Mouse (Mus musculus): ENCODE results near the gene Gm28041. TPM values are rescaled to one million over a fixed set of nuclear protein-coding genes. Genes with fewer than 3 reads are reported as not detected.
"Not testable (repeated sequence)": the region's sequence is repeated elsewhere in the genome, so short reads cannot be mapped to it uniquely, and the experiment has no call there.

The Gm28041 gene
- total and polyA plus RNA-seq, 3 experiments: 0.18 to 0.23 TPM; not detected in 1

DNA sequence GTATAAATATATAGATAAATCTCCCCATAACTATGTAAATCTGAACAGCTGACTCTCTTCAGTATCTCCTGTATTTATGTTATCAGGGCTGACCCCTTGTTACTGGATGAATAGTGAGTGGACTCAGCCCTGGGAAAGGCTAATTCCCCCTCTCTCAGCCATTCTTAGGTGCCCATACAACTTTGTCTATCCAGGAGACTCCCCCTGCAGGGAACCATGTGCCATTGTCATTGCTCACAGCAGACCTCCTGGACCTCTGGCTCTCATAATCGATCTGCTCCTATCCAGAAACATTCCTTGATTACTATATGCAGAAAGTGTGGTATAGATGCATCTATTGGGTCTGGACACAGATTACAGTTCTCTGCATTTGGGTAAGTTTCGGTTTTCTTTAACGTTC lies 41.3 kb upstream of the Gm28041 start:
- DNase-seq (ENCODE audit: low read depth, low spot score): no peak
- no peak for TF ChIP-seq MYC (IDR thresholded peaks at IDR 0.05; ENCODE audit: low read depth, low read length)
- no peak for TF ChIP-seq POLR2A (IDR thresholded peaks at IDR 0.05; ENCODE audit: control insufficient read depth in 1 of 2, insufficient read depth in 1 of 2, low read depth in 1 of 2, low read length in 2 of 2, poor library complexity in 1 of 2)
- TF ChIP-seq UBTF (IDR thresholded peaks at IDR 0.05; ENCODE audit: borderline replicate concordance, insufficient read depth, low read depth, low read length): no peak
- no peak for TF ChIP-seq MAFK (IDR thresholded peaks at IDR 0.05; ENCODE audit: borderline replicate concordance, low read depth, low read length)
- TF ChIP-seq E2F4 (IDR thresholded peaks at IDR 0.05; ENCODE audit: borderline replicate concordance, low read depth, low read length): no peak
- TF ChIP-seq ELF1 (IDR thresholded peaks at IDR 0.05; ENCODE audit: low read depth, low read length): no peak
- no peak for TF ChIP-seq GABPA (IDR thresholded peaks at IDR 0.05; ENCODE audit: low read depth, low read length)
- no peak for TF ChIP-seq CTCF (IDR thresholded peaks at IDR 0.05 in 2 of 3, conservative IDR thresholded peaks at IDR 0.05 in 1 of 3; ENCODE audit: control insufficient read depth in 1 of 3, insufficient read depth in 1 of 3, low read depth in 2 of 3, low read length in 3 of 3, poor library complexity in 1 of 3, severe bottlenecking in 1 of 3)
- no peak for TF ChIP-seq NRF1 (IDR thresholded peaks at IDR 0.05; ENCODE audit: insufficient read depth, low read depth, low read length, poor library complexity, severe bottlenecking)
- TF ChIP-seq KAT2A (conservative IDR thresholded peaks at IDR 0.05; ENCODE audit: low read depth, low read length): no peak
- TF ChIP-seq GATA1 (IDR thresholded peaks at IDR 0.05; ENCODE audit: low read depth, low read length): no peak
- no peak for TF ChIP-seq ZKSCAN1 (IDR thresholded peaks at IDR 0.05; ENCODE audit: low read depth, low read length)
- no peak for TF ChIP-seq MYB (IDR thresholded peaks at IDR 0.05; ENCODE audit: low read depth, low read length)
- TF ChIP-seq EP300 (IDR thresholded peaks at IDR 0.05; ENCODE audit: low read depth in 1 of 2, low read length in 2 of 2): no peak
- TF ChIP-seq SIN3A (IDR thresholded peaks at IDR 0.05; ENCODE audit: low read length): no peak
- TF ChIP-seq ZC3H11A (IDR thresholded peaks at IDR 0.05; ENCODE audit: low read depth, low read length): no peak
- no peak for TF ChIP-seq POLR2AphosphoS2 (IDR thresholded peaks at IDR 0.05; ENCODE audit: low read length)
- TF ChIP-seq POLR2AphosphoS5 (IDR thresholded peaks at IDR 0.05; ENCODE audit: borderline replicate concordance, low read depth, low read length): no peak
- TF ChIP-seq SMC3 (IDR thresholded peaks at IDR 0.05; ENCODE audit: low read depth, low read length): no peak
- H3K4me1 ChIP-seq (ENCODE audit: control insufficient read depth in 1 of 2, insufficient read depth in 2 of 2, low read length in 2 of 2): no peaks in the 10 kb centered on the region
- H3K36me3 ChIP-seq (ENCODE audit: control insufficient read depth in 1 of 2, insufficient read depth in 2 of 2, low read length in 2 of 2): no peaks in the 10 kb centered on the region
- no peak overlapping the region for H3K9ac ChIP-seq (ENCODE audit: control insufficient read depth, low read depth, low read length, poor library complexity, severe bottlenecking)
- H3K27me3 ChIP-seq (ENCODE audit: control insufficient read depth in 1 of 2, insufficient read depth in 2 of 2, low read length in 2 of 2): no peaks in the 10 kb centered on the region
- no peak overlapping the region for H3K27ac ChIP-seq (ENCODE audit: control insufficient read depth, low read depth, low read length)
- no peak overlapping the region for H3K4me3 ChIP-seq (ENCODE audit: control insufficient read depth in 1 of 2, insufficient read depth in 1 of 2, low read depth in 2 of 2, low read length in 2 of 2)
- no peaks in the 10 kb centered on the region for H3K9me3 ChIP-seq (replicated peaks; ENCODE audit: insufficient read depth, low read length)
- no peaks in the 10 kb centered on the region for H3K79me2 ChIP-seq (ENCODE audit: control insufficient read depth, insufficient read depth, low read length, poor library complexity)

DNA sequence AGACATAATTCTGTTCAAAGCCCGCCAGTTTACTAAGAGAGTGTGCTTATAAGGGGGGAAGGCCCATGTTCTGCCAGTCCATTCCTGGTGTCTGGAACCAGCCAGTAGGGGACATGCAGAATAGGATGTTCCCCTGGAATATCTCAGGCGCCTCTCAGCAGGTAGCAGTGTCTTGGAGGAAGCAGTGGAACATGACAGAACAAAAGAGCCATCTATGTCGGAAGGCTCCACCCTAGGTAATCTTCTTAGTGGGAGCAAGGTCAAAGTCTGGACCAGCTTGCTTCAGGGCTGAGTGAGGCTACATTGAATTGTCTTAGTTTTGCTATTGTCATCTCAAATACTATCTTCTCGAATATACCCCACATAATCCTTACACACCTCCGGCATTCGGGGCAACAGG lies 40.2 kb upstream of the Gm28041 start:
- H3K9me3 ChIP-seq (replicated peaks; ENCODE audit: insufficient read depth, low read length): no peaks in the 10 kb centered on the region
- H3K36me3 ChIP-seq (ENCODE audit: control insufficient read depth in 1 of 2, insufficient read depth in 2 of 2, low read length in 2 of 2): no peaks in the 10 kb centered on the region
- no peaks in the 10 kb centered on the region for H3K27me3 ChIP-seq (ENCODE audit: control insufficient read depth in 1 of 2, insufficient read depth in 2 of 2, low read length in 2 of 2)
- no peaks in the 10 kb centered on the region for H3K79me2 ChIP-seq (ENCODE audit: control insufficient read depth, insufficient read depth, low read length, poor library complexity)
- no peaks in the 10 kb centered on the region for H3K4me1 ChIP-seq (ENCODE audit: control insufficient read depth in 1 of 2, insufficient read depth in 2 of 2, low read length in 2 of 2)
- no peak overlapping the region for H3K9ac ChIP-seq (ENCODE audit: control insufficient read depth, low read depth, low read length, poor library complexity, severe bottlenecking)
- H3K4me3 ChIP-seq (ENCODE audit: control insufficient read depth in 1 of 2, insufficient read depth in 1 of 2, low read depth in 2 of 2, low read length in 2 of 2): no peak overlapping the region
- no peak overlapping the region for H3K27ac ChIP-seq (ENCODE audit: control insufficient read depth, low read depth, low read length)
- TF ChIP-seq POLR2AphosphoS5 (IDR thresholded peaks at IDR 0.05; ENCODE audit: borderline replicate concordance, low read depth, low read length) (no peak), E2F4 (IDR thresholded peaks at IDR 0.05; ENCODE audit: borderline replicate concordance, low read depth, low read length) (no peak), EP300 (IDR thresholded peaks at IDR 0.05; ENCODE audit: low read depth in 1 of 2, low read length in 2 of 2) (no peak), NELFE (IDR thresholded peaks at IDR 0.05; ENCODE audit: low read depth, low read length) (no peak), POLR2AphosphoS2 (IDR thresholded peaks at IDR 0.05; ENCODE audit: low read length) (no peak)
- DNase-seq (ENCODE audit: low read depth, low spot score): no peak

DNA sequence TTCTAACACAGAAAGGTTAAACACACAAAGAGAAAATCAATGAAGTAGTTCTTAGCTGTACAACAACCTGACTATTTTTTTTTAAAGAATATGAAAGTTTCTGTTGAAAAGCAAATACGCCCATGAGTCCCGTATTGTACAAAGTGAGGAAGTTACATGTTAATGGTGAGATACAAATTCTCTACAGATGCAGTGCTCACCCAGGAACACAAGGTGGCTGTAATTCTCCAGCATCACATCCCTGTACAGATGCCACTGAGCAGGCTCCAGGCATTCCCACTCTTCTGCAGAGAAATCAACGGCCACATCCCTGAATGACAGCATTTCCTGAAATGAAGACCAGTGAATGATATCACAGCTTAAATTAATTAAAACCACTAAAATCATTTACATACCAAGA lies 38.1 kb upstream of the Gm28041 start:
- not testable (repeated sequence) for H3K4me3 ChIP-seq (ENCODE audit: control insufficient read depth in 1 of 2, insufficient read depth in 1 of 2, low read depth in 2 of 2, low read length in 2 of 2); DNase-seq (ENCODE audit: low read depth, low spot score); H3K79me2 ChIP-seq (ENCODE audit: control insufficient read depth, insufficient read depth, low read length, poor library complexity)

DNA sequence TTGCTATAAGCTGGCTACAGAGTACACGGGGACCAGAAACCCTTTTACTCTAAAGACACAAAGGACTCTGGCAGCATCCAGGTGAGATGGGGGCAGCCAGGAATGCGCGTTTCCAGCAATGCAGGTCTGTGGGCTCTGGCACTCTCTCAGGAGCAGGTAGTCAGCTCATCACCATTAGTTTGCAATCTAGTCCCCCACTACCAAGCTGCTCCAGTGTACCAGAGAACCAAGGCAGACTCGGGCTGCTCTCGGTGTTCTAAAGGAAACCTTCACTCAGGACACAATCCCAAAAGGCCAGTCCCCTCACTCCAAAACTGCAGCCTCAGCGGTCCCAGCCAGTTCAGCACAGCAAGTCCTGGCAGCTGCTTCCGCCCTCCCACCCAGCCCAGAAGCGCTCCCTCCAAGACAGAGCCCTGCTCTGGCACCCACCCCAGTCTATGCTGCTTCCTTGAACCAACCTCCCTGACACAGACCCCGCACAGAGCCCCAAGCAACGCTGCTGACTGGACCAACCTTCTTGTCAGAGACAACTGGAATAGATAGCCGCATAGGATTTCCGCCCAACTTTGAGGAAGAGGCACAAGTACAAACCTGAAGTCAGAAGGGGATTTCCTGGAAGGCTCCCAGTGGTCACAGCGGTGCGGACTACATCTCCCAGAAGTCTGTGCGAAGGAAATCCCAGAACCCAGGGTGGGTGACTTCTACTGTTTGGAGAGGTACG lies 23.8 kb upstream of the Gm28041 start, which contains the start of gene Zfp429:
Gene Zfp429 (minus strand): TSS at position 637 of the 721 bp plus-strand sequence.
- not testable (repeated sequence) for DNase-seq (ENCODE audit: low read depth, low spot score); H3K9me3 ChIP-seq (replicated peaks; ENCODE audit: insufficient read depth, low read length); H3K9ac ChIP-seq (ENCODE audit: control insufficient read depth, low read depth, low read length, poor library complexity, severe bottlenecking); H3K36me3 ChIP-seq (ENCODE audit: control insufficient read depth in 1 of 2, insufficient read depth in 2 of 2, low read length in 2 of 2); H3K27me3 ChIP-seq (ENCODE audit: control insufficient read depth in 1 of 2, insufficient read depth in 2 of 2, low read length in 2 of 2); H3K27ac ChIP-seq (ENCODE audit: control insufficient read depth, low read depth, low read length); H3K79me2 ChIP-seq (ENCODE audit: control insufficient read depth, insufficient read depth, low read length, poor library complexity); H3K4me3 ChIP-seq (ENCODE audit: control insufficient read depth in 1 of 2, insufficient read depth in 1 of 2, low read depth in 2 of 2, low read length in 2 of 2); H3K4me1 ChIP-seq (ENCODE audit: control insufficient read depth in 1 of 2, insufficient read depth in 2 of 2, low read length in 2 of 2)

More for the DNA sequence above, 38.1 kb upstream of the Gm28041 start:
- not testable (repeated sequence) for H3K9ac ChIP-seq (ENCODE audit: control insufficient read depth, low read depth, low read length, poor library complexity, severe bottlenecking); H3K27ac ChIP-seq (ENCODE audit: control insufficient read depth, low read depth, low read length); H3K27me3 ChIP-seq (ENCODE audit: control insufficient read depth in 1 of 2, insufficient read depth in 2 of 2, low read length in 2 of 2); H3K9me3 ChIP-seq (replicated peaks; ENCODE audit: insufficient read depth, low read length); H3K4me1 ChIP-seq (ENCODE audit: control insufficient read depth in 1 of 2, insufficient read depth in 2 of 2, low read length in 2 of 2); H3K36me3 ChIP-seq (ENCODE audit: control insufficient read depth in 1 of 2, insufficient read depth in 2 of 2, low read length in 2 of 2)
